Mouse (Mus musculus) erythroid progenitor cell, adult 5-6 weeks (primary cell): ENCODE data around the gene Xpo4. TPM values are rescaled to one million over a fixed set of nuclear protein-coding genes. Genes with fewer than 3 reads are reported as not detected.

Experiments used
- ATAC-seq: replicated peaks from 2 replicates; pipeline ENCODE4 v1.8.0; 2016; ENCODE audit warnings: moderate number of reproducible peaks, mild to moderate bottlenecking, moderate TSS enrichment, inconsistent platforms; ENCODE audit not compliant: poor library complexity, low FRiP score, severe bottlenecking
- total RNA-seq, 2 experiments: library from RNA; stranded (forward) in 1 of 2; stranded (reverse) in 1 of 2; fragments of 150-400 nt in 1 of 2; fragments of 186-747, 209-891 nt in 1 of 2; gene quantifications; 2 replicates each; pipeline versions ENCODE4 v1.2.3 to v1.2.4; 2015 to 2017; ENCODE audit warnings: low replicate concordance in 2 of 2

The Xpo4 gene
- total RNA-seq, 2 experiments from 2014 or later = 20.5 to 39.3 TPM

DNA sequence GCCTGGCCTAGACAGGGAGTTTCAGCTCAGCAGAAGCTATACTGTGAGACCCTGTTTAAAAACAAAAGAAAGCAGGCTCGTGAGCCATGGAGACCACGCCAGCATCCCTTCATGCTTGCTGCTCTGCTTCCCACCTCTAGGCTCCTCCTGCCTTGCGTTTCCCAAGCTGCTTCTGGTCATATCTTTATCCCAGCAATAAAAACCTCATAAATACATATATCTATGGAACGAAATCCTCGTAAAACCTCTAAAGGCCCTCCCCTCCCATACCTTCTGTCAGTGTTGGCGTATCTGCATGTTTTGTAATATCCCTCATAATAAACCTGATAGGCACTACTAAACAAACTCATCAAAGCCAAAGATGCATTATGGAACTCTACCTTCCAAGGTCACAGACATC lies 21.4 kb upstream of the Xpo4 start:
- no peak for ATAC-seq

DNA sequence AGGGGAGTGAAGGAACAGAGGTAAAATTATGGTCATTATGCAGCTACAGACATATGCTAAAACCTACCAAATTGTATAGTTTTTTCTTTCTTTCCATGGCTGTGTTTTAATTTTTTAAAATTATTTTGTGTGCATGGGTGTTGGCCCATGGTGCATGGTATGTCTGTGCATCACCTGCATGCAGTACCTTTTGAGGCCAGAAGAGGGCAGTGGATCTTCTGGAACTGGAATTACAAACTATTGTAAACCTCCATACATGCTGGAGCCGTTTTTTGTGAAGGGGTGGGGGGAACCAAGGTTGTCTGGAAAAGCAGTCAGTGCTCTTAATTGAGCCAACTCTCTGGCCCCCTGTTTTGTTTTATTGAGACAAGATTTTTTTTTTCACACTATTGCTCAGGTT lies 19.3 kb upstream of the Xpo4 start:
- peak; percentile 74 for ATAC-seq

DNA sequence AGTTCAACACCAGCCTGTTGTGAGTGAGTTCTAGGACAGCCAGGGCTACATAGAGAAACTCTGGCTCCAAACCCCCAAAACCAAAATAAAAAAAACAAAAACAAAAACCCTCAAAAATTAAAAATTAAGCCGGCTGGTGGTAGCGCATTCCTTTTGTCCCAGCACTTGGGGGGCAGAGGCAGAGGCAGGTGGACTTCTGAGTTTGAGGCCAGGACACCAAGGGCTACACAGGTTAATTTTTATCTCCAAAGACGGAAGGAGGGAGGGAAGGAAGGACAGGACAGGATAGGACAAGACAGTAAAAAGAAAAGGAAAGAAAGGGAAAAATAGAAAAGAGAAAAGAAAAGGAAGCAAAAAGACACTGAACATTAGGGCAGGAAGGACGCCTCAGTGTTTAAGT lies 17.5 kb upstream of the Xpo4 start:
- ATAC-seq = no peak

DNA sequence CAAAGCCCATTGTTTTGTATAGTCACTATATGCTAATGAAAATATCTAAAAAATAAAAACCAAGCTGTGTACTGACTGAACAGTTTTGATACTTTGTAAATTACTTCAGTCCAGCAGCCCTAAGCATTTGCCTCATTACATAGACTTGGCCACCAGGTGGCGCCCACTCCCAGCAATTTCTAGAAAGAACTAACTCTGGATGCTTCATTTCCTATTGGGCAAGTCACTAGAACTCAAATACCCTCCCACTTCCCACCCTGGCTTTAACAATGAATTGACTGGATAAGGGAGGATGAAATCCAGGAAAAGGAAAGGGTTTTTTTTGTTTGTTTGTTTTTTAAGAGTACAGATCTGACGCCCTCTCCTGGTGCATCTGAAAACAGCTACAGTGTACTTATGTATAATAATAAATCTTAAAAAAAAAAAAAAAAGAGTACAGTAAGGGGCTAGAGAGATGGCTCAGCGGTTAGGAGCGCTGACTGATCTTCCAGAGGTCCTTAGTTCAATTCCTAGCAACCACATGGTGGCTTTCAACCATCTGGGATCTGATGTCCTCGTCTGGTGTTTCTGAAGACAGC lies 14.8 kb upstream of the Xpo4 start:
- peak; percentile 80 for ATAC-seq

DNA sequence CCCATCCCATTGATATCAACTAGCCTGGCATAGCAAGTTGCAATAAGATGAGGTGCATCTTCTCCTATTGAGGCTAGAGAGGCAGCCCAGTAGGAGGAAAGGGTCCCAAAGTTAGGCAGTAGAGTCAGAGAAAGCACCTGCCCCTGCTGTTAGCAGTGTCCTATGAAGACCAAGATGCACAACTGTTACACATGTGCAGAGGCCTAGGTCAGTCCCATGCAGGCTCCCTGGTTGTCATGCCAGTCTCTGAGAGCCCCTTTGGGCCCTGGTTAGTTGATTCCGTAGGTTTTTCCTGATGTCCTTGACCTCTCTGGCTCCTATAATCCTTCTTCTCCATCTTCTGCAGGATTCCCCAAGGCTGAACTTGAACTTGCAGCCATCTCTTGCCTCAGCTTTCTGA lies 14.3 kb upstream of the Xpo4 start:
- ATAC-seq = peak; percentile 36

DNA sequence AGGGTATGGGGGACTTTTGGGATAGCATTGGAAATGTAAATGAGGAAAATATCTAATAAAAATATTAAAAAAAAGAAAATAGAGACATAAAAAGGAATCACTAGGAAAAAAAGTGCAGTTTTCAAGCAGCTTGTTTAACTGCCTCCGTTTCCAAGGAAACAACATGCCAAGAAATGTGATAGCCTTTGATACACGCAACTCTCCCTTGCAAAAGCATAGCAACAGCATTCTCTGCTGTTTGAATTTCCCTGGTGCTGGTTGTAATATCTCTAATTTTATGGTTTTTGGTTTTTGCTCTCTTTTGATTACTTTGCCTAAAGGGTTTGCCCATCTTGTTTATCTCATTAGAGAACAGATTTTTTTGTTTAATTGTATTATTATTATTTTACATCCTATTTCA lies 10.3 kb upstream of the Xpo4 start:
- ATAC-seq = no peak

DNA sequence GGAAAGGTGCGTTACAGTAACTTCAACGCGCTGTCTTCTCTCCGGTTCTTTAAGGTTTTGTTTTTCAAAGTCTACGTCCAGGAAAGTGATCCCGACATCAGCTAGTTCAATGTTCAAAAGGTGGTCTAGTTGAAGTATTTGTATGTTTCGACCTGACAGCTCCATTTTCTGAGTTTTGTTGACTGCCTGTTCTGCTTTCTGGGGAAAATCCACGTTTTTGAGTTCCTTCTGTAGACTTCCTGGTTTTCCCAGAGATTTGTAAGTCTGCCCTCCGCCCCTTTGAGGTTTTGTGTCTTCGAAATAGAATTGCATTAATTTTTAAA lies 359 bp upstream of the Xpo4 start:
- peak; percentile 27; the same call in 1 of the 2 replicates for ATAC-seq

DNA sequence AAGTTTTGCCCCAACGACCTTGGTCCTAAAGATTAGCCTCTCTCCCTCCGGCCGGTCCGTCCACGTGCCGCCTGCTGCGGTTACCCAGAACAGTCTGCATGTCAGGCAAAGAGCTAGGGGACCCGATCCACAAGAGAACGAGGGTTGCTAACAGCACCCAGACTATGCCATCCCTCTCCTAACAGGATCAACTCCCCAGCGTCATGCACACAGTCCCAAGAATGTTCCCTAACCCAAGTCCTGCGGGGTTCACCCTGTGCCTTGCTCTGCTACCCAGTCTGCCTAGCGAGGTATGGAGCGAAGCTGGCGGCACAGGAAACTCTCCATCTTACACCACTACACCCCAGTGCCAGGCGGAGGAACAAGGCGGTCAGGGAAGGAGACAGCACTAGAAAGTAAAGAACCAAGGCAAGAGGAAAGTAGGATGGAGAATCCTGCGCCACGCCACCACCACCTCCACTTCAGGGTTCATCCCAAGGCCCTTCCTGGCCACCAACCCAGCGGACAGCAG lies 864 bp downstream of the Xpo4 start:
- ATAC-seq = peak; percentile 67

DNA sequence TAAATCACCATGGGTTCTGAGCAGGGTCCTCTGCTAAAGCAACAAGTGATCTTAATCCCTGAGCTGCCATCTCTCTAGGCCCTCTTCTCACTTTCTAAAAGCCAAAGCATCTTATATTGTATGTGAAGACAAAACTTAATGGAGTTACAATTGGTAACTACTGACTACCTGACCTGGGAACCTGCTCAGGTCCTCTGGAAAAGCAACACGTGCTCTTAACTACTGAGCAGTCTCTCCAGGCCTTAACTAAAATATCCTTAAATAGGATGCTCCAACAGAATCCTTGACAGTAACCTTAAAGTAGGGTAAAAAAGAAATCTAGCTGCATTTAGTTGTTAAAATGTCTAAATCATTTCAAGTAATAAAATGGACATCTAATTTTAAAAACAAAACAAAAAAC lies 1.6 kb downstream of the Xpo4 start:
- ATAC-seq = no peak

DNA sequence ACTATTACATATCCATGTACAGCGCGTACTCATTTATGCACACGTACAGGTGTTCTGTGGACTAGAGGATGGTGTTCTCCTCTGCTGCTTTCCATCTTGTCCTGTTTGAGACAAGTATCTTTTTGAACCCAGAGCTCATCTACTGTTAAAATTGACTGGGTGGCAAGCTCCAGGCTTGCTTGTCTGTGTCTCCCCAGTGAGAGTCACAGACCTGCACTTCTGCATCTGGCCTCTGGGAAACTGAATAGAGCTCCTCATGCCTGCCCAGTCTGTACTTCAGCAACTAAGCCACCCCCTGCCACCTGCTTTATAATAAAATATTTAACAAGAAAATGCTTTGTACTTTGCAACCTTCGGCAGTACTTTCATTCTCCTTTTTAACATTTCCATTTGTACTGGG lies 6.9 kb downstream of the Xpo4 start:
- peak; percentile 62; the same call in 1 of the 2 replicates for ATAC-seq

DNA sequence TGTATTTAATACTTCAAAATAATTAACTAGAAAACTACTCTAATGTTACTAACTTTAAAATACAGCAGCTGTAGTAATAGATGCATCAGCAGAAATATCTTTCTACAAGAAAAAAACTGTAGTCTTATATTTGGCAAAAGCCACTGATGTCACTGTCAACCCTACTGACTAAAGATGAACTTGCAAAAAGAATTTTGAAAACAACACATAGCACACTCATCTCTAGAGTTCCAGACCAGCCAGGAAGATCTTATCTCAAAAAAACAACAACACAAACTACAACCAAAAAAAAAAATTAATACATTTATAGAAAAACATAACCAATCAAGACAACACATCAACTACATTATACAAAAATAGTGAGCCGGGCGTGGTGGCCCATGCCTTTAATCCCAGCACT lies 7.7 kb downstream of the Xpo4 start:
- no peak for ATAC-seq

DNA sequence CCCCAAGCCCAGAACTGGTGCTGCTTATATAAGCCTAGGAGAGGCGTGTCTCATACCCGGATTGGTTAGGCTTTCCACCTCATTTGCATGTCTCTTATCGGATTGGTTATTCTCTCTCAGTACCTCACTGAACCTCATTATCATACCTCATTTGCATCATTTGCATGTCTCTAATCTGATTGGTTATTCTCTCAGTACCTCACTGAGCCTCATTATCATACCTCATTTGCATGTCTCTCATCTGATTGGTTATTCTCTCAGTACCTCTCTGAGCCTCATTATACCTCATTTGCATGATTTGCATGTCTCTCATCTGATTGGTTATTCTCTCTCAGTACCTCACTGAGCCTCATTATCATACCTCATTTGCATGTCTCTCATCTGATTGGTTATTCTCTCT lies 8.7 kb downstream of the Xpo4 start:
- ATAC-seq = peak; percentile 64

DNA sequence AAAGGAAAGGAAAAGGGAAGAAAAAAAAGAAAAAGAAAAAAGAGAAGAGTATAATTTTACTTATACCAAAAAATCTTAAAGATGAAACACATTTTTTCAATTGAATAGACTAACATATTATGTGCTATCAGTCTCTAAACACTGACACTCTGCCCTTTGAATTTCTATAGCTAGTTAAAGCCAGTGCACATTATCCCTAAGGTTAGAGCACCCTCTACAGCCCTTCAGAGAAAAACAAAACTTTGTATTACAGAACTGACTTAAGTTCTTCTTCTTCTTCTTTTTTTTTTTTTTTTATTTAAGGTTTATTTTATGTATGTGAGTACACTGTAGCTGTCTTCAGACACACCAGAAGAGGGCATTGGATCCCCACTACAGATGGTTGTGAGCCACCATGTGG lies 15.7 kb downstream of the Xpo4 start:
- no peak for ATAC-seq

DNA sequence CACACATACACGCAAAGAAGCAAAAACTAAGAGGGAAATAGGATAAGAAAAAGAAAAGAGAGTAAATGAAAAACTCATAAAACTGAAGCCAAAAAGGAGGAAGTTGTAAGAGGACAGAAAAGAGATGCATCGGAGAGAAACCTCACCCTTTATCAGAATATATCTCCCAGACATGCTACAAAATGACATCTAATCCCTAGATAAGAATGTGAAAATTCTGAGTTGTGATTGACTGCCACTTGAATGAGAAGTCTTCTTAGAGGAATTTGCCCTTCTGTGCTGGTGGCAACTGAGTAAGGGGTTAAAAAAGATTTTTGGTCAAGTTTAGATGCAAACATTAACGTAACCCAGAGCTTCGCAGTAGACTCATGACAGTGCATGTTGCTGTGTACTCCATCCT lies 19.1 kb downstream of the Xpo4 start:
- no peak for ATAC-seq

DNA sequence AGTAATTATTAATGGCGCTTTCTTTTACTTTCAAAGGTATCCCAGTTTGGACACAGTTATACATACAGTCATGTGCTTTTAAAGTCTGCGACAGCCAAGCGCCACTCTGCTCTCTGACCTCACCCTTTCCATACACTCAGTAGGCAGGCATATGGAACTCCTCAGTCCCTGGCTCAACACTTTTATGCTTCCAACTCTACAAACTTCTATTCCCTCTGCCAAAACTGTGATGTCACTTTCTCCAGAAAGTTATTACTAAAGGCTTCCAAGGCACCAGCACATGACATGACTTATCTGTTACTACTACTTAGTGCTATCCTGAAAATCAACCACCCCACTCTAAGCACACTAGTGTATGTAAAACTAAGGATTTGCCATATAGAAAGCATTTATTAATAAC lies 26.1 kb downstream of the Xpo4 start:
- no peak for ATAC-seq

DNA sequence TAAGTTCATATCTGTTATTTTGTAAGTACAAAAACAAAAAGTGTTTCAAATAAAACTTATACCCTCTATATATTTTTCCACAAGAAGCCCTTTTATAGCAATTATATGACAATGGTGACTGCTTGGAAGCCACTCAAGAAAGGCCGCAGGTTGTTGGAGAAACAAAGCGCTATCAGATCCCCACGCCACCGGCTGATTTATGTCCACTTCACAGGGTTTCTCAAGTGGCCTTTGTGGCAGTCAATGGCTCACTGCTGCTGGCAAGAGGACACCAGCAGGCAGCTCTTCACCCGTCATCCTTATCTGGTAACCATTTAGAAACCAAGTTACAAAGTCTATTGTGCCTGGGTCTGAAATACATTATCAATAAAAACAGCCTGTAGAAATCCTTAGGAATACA lies 31.1 kb downstream of the Xpo4 start:
- ATAC-seq = no peak

DNA sequence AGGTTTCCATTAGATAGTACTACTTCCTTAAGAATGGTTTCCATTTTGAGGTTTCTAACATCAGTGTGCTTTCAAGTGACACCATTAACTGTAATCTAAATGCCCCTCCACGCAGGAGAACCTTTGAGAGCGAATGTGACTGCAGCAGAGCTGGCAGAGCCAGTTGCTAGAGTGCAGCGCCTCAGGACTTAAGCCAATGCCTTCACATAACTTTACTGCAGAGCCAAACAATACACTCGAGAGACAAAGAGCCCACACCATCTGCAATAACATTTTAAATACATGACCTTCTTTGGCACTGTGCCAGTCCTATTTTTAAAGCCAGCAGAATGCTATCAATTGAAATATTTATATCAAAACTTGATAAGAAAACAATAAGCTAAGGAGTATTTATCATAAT lies 35.6 kb downstream of the Xpo4 start:
- ATAC-seq = no peak

DNA sequence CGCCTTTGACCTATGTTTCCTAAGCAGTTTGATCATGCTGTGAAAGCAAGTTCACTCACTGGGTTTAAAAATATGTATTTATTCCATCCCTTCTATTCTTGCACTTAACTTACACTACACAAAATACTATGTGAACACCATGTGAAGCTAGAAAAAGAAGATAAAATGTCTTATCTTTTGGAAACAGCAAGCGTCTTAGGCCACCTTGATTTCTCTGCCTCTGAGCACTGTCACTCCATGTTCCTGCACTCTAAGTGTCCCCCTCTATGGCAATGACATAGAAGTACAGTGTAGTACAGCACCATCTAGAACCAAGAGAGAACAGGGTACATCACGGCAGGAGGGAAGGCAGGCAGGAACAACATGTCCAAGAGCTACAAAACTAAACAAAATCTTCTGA lies 42.3 kb downstream of the Xpo4 start:
- ATAC-seq = peak; percentile 73

DNA sequence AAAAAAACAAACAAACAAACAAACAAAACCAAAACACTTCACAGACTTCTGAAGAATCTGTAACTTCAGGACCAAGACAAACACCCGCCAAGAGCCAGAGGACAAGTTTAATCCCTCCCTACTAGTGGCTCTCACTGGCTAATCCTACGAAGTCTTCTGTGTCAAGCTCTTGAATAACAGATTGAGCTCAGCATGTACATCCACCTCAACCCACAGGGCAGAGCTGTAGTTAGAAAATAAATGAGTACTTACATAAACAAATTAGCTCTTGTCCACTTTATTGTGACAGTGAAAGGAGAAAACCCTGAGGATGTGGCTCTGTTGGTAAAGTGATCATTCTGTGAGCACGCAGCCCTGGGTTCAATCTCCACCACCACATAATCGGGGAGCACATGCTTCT lies 43.5 kb downstream of the Xpo4 start:
- no peak for ATAC-seq

DNA sequence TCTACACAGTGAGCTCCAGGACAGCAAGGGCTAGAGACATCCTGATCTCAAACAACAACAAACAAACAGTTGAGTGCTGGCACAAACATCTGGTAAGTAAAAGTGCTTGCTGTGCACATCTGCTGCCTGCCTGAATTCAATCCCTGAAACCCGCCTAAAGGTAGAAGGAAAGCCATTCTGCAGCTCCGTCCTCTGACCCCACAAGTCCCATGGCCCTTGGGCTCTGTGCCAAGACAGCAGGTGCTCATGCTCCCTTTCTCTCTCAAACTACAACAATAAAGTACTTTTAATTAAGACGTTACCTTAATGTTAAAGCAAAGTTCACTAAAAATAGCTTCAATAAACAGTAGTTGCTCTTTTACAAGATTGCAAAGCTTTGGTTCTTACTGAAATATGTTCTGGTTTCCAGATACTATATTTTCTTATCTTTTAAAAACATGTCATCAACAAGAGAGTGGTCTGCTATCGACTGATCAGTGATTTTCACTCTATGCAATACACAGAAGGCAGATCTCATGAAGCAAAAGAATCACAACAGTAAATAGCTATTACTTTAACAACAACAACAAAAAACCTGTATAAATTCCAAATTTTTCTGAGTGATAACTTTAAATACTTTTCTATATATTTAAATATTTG lies 44.5 kb downstream of the Xpo4 start:
- no peak for ATAC-seq

DNA sequence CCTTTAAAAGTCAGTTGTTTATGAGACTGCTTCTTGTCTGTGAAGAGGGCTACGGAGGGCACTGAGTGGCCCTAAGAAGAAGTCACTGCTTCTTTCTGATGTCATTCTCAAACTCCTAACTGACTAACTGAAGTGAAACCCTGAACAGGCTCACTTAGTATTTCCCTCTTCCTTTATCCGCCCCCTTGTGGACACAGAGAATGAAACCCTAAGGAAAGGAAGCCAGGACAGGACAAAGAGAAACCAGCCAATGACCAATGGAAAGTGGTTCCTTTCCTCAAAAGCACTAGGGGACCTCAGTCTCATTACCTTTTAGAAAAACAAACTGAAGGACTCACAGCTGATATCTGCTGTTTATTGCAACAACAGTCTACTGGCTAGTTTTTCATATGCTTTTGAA lies 45.7 kb downstream of the Xpo4 start:
- no peak for ATAC-seq

DNA sequence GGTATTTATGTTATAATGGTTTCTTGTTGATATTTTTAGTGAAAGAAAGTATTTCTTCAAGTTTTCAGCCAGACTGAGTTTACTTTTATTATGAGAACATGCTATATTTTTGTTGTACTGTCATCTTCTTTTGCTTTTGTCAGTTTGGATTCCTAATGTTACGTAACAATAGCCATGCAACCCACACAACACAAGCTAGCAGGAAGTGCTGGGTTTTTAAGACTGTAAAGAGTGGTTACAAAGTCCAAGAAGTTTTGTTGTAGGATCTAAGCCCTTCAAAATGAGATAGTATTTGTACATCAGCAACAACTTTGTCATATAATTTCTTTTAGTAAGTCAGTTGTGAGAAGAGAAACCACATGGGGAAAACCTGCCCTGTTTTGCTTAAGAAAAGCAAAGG lies 47.6 kb downstream of the Xpo4 start:
- ATAC-seq = no peak
